Mouse (Mus musculus): ENCODE measurements around the gene Scg5. TPM values are rescaled to one million over a fixed set of nuclear protein-coding genes. Genes with fewer than 3 reads are reported as not detected.
A peak's percentile ranks its signal among the peaks of the same experiment; 100 is the strongest.

Scg5 gene
- 74.5 and 80.9 TPM in 2 replicates for polyA plus RNA-seq (2016; fragmentation: Nextera tagmentation; extraction: Ambion mirVana)

- 11% methylated on average over 23 of the region's 23 CpGs for WGBS
Observed at GRCm38 (mm10) chr2:113828943-113829882, at the start of gene Scg5. Gene Scg5 (minus strand): TSS chr2:113829121.

GRCm38 (mm10) chr2:113870115-113870514 lies 41.2 kb upstream of the Scg5 start:
- no peaks in the 10 kb centered on the region for H3K36me3 ChIP-seq
- WGBS, result 91% methylated on average over 1 of the region's 1 CpGs
- no peak for ATAC-seq (ENCODE audit: low FRiP score)

More at GRCm38 (mm10) chr2:113828943-113829882, at the start of gene Scg5:
- Histone ChIP-seq H3K4me3 (peak within 1 kb of the TSS; percentile 48), H3K4me1 (peaks cover 30% of the 10 kb centered on the region), H3K27ac (peak within 1 kb of the TSS; percentile 94), H3K9me3 (replicated peaks) (no peaks in the 10 kb centered on the region), H3K36me3 (peaks cover 21% of the 10 kb centered on the region), H3K4me2 (replicated peaks) (peak within 1 kb of the TSS; percentile 63), H3K9ac (peak within 1 kb of the TSS; percentile 75), H3K27me3 (no peaks in the 10 kb centered on the region)
- ATAC-seq (ENCODE audit: low FRiP score), result peak; percentile 96

DNA sequence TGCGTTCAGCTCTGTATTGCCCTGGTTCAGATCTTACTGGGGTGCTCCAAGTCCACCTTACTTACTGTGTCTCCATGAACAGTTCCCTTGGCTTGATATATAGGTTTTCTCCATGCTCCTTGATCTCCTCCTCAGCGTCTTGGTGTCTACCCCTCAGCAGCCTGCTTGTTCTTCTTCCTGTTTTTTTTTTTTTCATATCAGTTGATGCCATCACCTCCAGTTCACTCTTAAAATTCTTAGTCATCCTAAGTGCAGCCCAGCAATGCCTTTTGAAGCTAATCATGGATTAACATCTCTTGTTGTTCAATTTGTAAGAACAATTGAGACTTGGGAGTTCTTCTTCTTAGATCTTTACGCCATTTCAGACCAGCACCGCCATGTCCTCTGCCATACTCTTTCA lies 39.5 kb upstream of the Scg5 start:
- no peak overlapping the region for H3K4me3 ChIP-seq
- no peaks in the 10 kb centered on the region for H3K9me3 ChIP-seq (replicated peaks)
- H3K4me1 ChIP-seq, result no peaks in the 10 kb centered on the region
- H3K9ac ChIP-seq, result no peak overlapping the region
- H3K4me2 ChIP-seq (replicated peaks), result no peak overlapping the region
- H3K27ac ChIP-seq, result no peak overlapping the region
- no peaks in the 10 kb centered on the region for H3K27me3 ChIP-seq
- no peaks in the 10 kb centered on the region for H3K36me3 ChIP-seq
- ATAC-seq (ENCODE audit: low FRiP score), result no peak
- 85% methylated on average over 4 of the region's 4 CpGs for WGBS

More at GRCm38 (mm10) chr2:113870115-113870514, 41.2 kb upstream of the Scg5 start:
- no peak overlapping the region for H3K4me2 ChIP-seq (replicated peaks)
- H3K27ac ChIP-seq, result no peak overlapping the region
- H3K27me3 ChIP-seq, result no peaks in the 10 kb centered on the region
- no peaks in the 10 kb centered on the region for H3K9me3 ChIP-seq (replicated peaks)
- no peak overlapping the region for H3K4me3 ChIP-seq
- H3K9ac ChIP-seq, result no peak overlapping the region
- H3K4me1 ChIP-seq, result no peaks in the 10 kb centered on the region

- Histone ChIP-seq H3K36me3 (no peaks in the 10 kb centered on the region), H3K27ac (no peak overlapping the region), H3K4me1 (no peaks in the 10 kb centered on the region), H3K27me3 (no peaks in the 10 kb centered on the region), H3K9me3 (replicated peaks) (no peaks in the 10 kb centered on the region), H3K4me3 (no peak overlapping the region), H3K9ac (no peak overlapping the region), H3K4me2 (replicated peaks) (no peak overlapping the region)
- ATAC-seq (ENCODE audit: low FRiP score), result no peak
- WGBS, result 52% methylated on average over 2 of the region's 2 CpGs
Observed at GRCm38 (mm10) chr2:113866155-113866554, 37.2 kb upstream of the Scg5 start.

DNA sequence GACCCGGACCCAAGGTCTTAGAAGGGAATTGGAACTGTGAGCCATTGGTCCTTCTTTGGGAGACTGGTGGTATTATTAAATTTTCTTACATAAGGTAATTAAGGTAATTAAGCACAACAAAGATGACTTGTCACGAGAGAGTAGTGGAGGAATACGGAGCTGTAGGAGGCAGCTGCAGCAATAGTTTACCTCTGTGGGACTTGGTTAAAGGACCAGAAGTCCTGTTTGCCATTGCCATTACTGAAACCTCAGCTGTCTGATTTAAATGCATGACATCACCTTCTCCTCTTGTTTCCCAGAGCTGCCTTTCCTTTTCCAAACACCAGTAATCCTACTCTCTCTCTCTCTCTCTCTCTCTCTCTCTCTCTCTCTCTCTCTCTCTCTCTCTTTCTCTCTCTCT lies 20.2 kb upstream of the Scg5 start:
- Histone ChIP-seq H3K4me3 (peak overlapping the region; percentile 75), H3K27ac (peak overlapping the region; percentile 73), H3K36me3 (no peaks in the 10 kb centered on the region), H3K9ac (peak overlapping the region; percentile 49), H3K9me3 (replicated peaks) (no peaks in the 10 kb centered on the region), H3K4me1 (peaks cover 24% of the 10 kb centered on the region), H3K4me2 (replicated peaks) (peak overlapping the region; percentile 87), H3K27me3 (no peaks in the 10 kb centered on the region)
- WGBS, result 6% methylated on average over 3 of the region's 3 CpGs
- peak; percentile 72 for ATAC-seq (ENCODE audit: low FRiP score)

GRCm38 (mm10) chr2:113848245-113849121 lies 19.6 kb upstream of the Scg5 start, which contains the start of gene Arhgap11a:
Gene Arhgap11a (minus strand): TSS chr2:113848661.
- peak; percentile 96 for ATAC-seq (ENCODE audit: low FRiP score)
- H3K27me3 ChIP-seq, result no peaks in the 10 kb centered on the region
- under 1% methylated on average over 48 of the region's 48 CpGs for WGBS
- no peaks in the 10 kb centered on the region for H3K36me3 ChIP-seq
- peaks cover 24% of the 10 kb centered on the region for H3K4me1 ChIP-seq
- H3K9me3 ChIP-seq (replicated peaks), result no peaks in the 10 kb centered on the region
- peak within 1 kb of the TSS; percentile 73 for H3K27ac ChIP-seq
- H3K9ac ChIP-seq, result peak within 1 kb of the TSS; percentile 68
- H3K4me2 ChIP-seq (replicated peaks), result peak within 1 kb of the TSS; percentile 87
- peak within 1 kb of the TSS; percentile 75 for H3K4me3 ChIP-seq

- 0 out of 2 replicates have a peak, but pooled peaks have one; percentile 6 for ATAC-seq (ENCODE audit: low FRiP score)
- Histone ChIP-seq H3K36me3 (no peaks in the 10 kb centered on the region), H3K27me3 (no peaks in the 10 kb centered on the region), H3K4me3 (peak overlapping the region; percentile 75), H3K4me2 (replicated peaks) (peak overlapping the region; percentile 87), H3K9ac (peak overlapping the region; percentile 68), H3K27ac (no peak overlapping the region; the same call in 1 of the 2 replicates), H3K4me1 (peaks cover 24% of the 10 kb centered on the region), H3K9me3 (replicated peaks) (no peaks in the 10 kb centered on the region)
- WGBS, result under 1% methylated on average over 24 of the region's 24 CpGs
Observed at GRCm38 (mm10) chr2:113847678-113848244, 18.8 kb upstream of the Scg5 start.

DNA sequence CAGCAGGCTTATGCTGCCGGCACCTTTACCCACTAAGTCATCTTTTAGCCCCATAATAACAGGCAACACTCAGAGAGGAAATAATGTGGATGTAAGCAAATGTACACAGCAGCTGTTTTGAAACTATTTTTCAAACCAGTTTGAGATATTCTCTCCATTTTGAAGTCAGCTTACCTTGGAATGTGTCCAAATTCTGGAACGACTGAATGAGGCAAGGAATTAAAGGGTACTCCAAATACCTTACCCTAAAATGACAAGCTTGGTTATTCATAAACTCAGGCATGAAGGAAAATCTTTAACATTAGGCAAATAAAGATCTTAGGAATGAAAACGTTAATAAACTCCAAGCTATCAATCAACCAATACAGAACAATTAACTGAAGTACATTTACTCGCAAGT lies 16.2 kb upstream of the Scg5 start:
- H3K27me3 ChIP-seq, result no peaks in the 10 kb centered on the region
- ATAC-seq (ENCODE audit: low FRiP score), result no peak
- H3K36me3 ChIP-seq, result peaks cover 9% of the 10 kb centered on the region; the same call in 1 of the 2 replicates
- no peak overlapping the region for H3K9ac ChIP-seq
- H3K4me3 ChIP-seq, result no peak overlapping the region
- no peaks in the 10 kb centered on the region for H3K9me3 ChIP-seq (replicated peaks)
- H3K27ac ChIP-seq, result no peak overlapping the region
- H3K4me2 ChIP-seq (replicated peaks), result no peak overlapping the region
- 86% methylated on average over 4 of the region's 4 CpGs for WGBS
- peaks cover 24% of the 10 kb centered on the region for H3K4me1 ChIP-seq

DNA sequence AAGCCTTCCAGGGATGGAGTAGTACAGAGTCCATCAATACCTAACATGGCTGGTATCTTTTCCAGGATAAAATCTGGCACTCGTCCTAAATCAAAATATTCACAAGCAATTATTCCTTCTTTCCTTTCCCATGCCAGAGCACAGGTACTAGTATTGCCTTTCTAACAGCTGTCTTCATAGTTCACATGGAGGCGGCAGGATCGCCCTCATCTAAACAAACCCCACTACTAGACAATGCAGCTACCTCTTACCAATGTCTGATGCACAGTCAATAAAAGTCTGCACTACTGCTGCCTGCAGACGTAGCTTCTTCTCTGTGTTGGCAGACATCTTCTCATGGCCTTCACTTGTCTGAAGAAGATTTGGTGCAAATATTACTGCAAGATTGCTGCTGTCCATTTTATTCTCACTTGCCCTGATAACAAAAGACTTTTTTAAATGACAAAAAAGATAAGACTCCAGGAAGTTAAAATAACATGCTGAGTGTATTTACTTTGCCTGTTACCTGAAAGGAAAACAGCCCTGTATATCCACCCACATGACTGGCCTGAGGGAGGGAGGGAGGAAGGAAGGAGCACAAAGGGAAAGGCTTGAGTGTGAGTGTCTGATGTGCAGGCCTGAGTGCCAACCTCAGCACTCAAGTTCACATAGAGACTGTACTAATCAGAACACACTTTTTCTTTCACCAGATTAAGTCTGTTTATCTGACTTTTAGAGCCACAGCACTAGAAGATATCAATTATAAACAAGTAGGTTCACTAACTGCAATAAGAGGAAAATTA lies 12.9 kb upstream of the Scg5 start:
- H3K27ac ChIP-seq, result no peak overlapping the region
- H3K27me3 ChIP-seq, result no peaks in the 10 kb centered on the region
- no peak overlapping the region for H3K9ac ChIP-seq
- H3K4me1 ChIP-seq, result peaks cover 8% of the 10 kb centered on the region
- no peak for ATAC-seq (ENCODE audit: low FRiP score)
- 93% methylated on average over 4 of the region's 4 CpGs for WGBS
- H3K4me2 ChIP-seq (replicated peaks), result no peak overlapping the region
- no peaks in the 10 kb centered on the region for H3K9me3 ChIP-seq (replicated peaks)
- no peak overlapping the region for H3K4me3 ChIP-seq
- H3K36me3 ChIP-seq, result peaks cover 9% of the 10 kb centered on the region; the same call in 1 of the 2 replicates

- no peaks in the 10 kb centered on the region for H3K4me1 ChIP-seq
- no peak overlapping the region for H3K9ac ChIP-seq
- H3K9me3 ChIP-seq (replicated peaks), result no peaks in the 10 kb centered on the region
- peaks cover 25% of the 10 kb centered on the region for H3K36me3 ChIP-seq
- H3K4me3 ChIP-seq, result no peak overlapping the region
- 82% methylated on average over 4 of the region's 4 CpGs for WGBS
- no peak overlapping the region for H3K27ac ChIP-seq
- ATAC-seq (ENCODE audit: low FRiP score), result no peak
- H3K4me2 ChIP-seq (replicated peaks), result no peak overlapping the region
- no peaks in the 10 kb centered on the region for H3K27me3 ChIP-seq
Observed at GRCm38 (mm10) chr2:113839488-113839887, 10.6 kb upstream of the Scg5 start.

- H3K36me3 ChIP-seq, result peaks cover 36% of the 10 kb centered on the region
- no peaks in the 10 kb centered on the region for H3K4me1 ChIP-seq
- no peak overlapping the region for H3K27ac ChIP-seq
- no peak overlapping the region for H3K4me2 ChIP-seq (replicated peaks)
- H3K9ac ChIP-seq, result no peak overlapping the region
- H3K9me3 ChIP-seq (replicated peaks), result no peaks in the 10 kb centered on the region
- WGBS, result 91% methylated on average over 3 of the region's 3 CpGs
- no peak for ATAC-seq (ENCODE audit: low FRiP score)
- H3K4me3 ChIP-seq, result no peak overlapping the region
- no peaks in the 10 kb centered on the region for H3K27me3 ChIP-seq
Observed at GRCm38 (mm10) chr2:113835219-113835618, 6.3 kb upstream of the Scg5 start.
